ENCODE assay signal across 8 mouse cellular contexts in genomic region chr1:155048947-155049346, GRCm38 (mm10). TPM values are rescaled to one million over a fixed set of nuclear protein-coding genes. Genes with fewer than 3 reads are reported as not detected.
DNase-seq lines count a peak whose midpoint lies in the region; ATAC-seq lines count a peak whose summit lies in the region.

No protein-coding gene starts in this region.

- H3K4me3 ChIP-seq in intestine, embryonic 14.5 days (ENCODE audit: low read depth, low read length): no peak overlapping the region

- no peaks in the 10 kb centered on the region for H3K9me3 ChIP-seq in intestine, embryonic 14.5 days (ENCODE audit: control insufficient read depth, low read length)

- peak; percentile 88 for DNase-seq in adipocyte (ENCODE audit: low spot score)
- peak; percentile 96 for DNase-seq in embryo, embryonic 10 days (ENCODE audit: low spot score)
- DNase-seq in gastrocnemius, postnatal 14 days: peak; percentile 90
- peak; percentile 96 for DNase-seq in intestine, embryonic 14.5 days (ENCODE audit: low spot score)
- DNase-seq in left cerebral cortex, postnatal 14 days (ENCODE audit: low spot score in 2 of 2): peak; percentile 92 to 95
- DNase-seq in mesoderm, embryonic 11.5 days (ENCODE audit: low read depth, low spot score): peak; percentile 90
- DNase-seq in right cerebral cortex, postnatal 25 days: peak; percentile 85
- peak; percentile 83 to 95 for DNase-seq in urinary bladder, postnatal 4 days (ENCODE audit: low spot score in 2 of 2)

- H3K27ac ChIP-seq in intestine, embryonic 14.5 days (ENCODE audit: low read depth): no peak overlapping the region

- H3K9ac ChIP-seq in intestine, embryonic 14.5 days (ENCODE audit: low read length): no peak overlapping the region

- H3K4me2 ChIP-seq in intestine, embryonic 14.5 days (ENCODE audit: low read length): no peak overlapping the region

- no peaks in the 10 kb centered on the region for H3K36me3 ChIP-seq in intestine, embryonic 14.5 days (ENCODE audit: control insufficient read depth, insufficient read depth, low read length)

- WGBS in intestine, embryonic 14.5 days: 5% methylated on average over 5 of the region's 5 CpGs

- intact Hi-C loops in gastrocnemius, postnatal 14 days (cut with DNase I; ENCODE audit: low total_unique reads): loop anchor here (2.0 to 5.0 kb wide), 2 partner anchors 93 to 170 kb away; no protein-coding TSS in a partner anchor
- intact Hi-C loops in left cerebral cortex, postnatal 14 days (cut with DNase I): loop anchor here (1.0 to 5.0 kb wide), 3 partner anchors 50 to 170 kb away; partner anchors contain the start of gene Ier5

- ATAC-seq in intestine, embryonic 14.5 days (replicated peaks; ENCODE audit: low FRiP score, low TSS enrichment, low read depth): peak; percentile 81

- H3K27me3 ChIP-seq in intestine, embryonic 14.5 days (replicated peaks; ENCODE audit: control insufficient read depth, insufficient read depth, low read length): no peaks in the 10 kb centered on the region

- H3K4me1 ChIP-seq in intestine, embryonic 14.5 days (replicated peaks; ENCODE audit: control insufficient read depth, insufficient read depth, low read length): peaks cover 23% of the 10 kb centered on the region

RNA-seq across cellular contexts. Expression of gene Ier5, which starts 50.5 kb away (rescaled TPM):
- 1 to 10 TPM; 4.6 to 6.4 TPM for total RNA-seq in gastrocnemius, postnatal 14 days (2021)
- polyA plus RNA-seq in intestine, embryonic 14.5 days (2014; fragmentation: Nextera tagmentation; extraction: Ambion mirVana): 6.0 and 6.7 TPM in 2 replicates
- 10 to 100 TPM; 36.8 to 37.1 TPM for total RNA-seq in left cerebral cortex, postnatal 14 days (2021)

Comparison
In these comparisons a context has a peak if more than half of its experiments do, and no peak if none do; other contexts are left out.
1. RNA of gene Ier5, which starts 50.5 kb away (total RNA-seq): 36.8 to 37.1 TPM in left cerebral cortex, postnatal 14 days; 4.6 to 6.4 TPM in gastrocnemius, postnatal 14 days; every median in the first group is over 4 times any median in the second.
2. Peak in every context shown above with its lines, with median percentiles within 50 percentile points of each other: DNase-seq.